Mouse (Mus musculus): Measurements from ENCODE around the gene Trpc4. TPM values are rescaled to one million over a fixed set of nuclear protein-coding genes. Genes with fewer than 3 reads are reported as not detected.

Trpc4 gene
- polyA plus RNA-seq, 1 experiment from 2014 or later = 0.41 TPM

- Histone ChIP-seq H3K9ac (ENCODE audit: low read length) (no peak overlapping the region), H3K27ac (replicated peaks; ENCODE audit: low read depth, low read length) (no peak overlapping the region), H3K27me3 (ENCODE audit: control insufficient read depth, insufficient read depth, low read length) (no peaks in the 10 kb centered on the region), H3K4me3 (ENCODE audit: low read depth, low read length) (no peak overlapping the region), H3K9me3 (ENCODE audit: control insufficient read depth, low read length) (no peaks in the 10 kb centered on the region), H3K36me3 (ENCODE audit: control insufficient read depth, insufficient read depth, low read length) (no peaks in the 10 kb centered on the region), H3K4me1 (ENCODE audit: control insufficient read depth, insufficient read depth, low read length) (no peaks in the 10 kb centered on the region), H3K4me2 (ENCODE audit: low read depth, severe bottlenecking) (no peak overlapping the region)
- no peak for DNase-seq (ENCODE audit: low spot score)
- 92% methylated on average over 1 of the region's 1 CpGs for whole genome bisulfite sequencing
- no peak for ATAC-seq (ENCODE audit: insufficient number of reproducible peaks, low FRiP score, low TSS enrichment, low read depth)
Measured at GRCm38 (mm10) chr3:54243136-54243535, 87.3 kb downstream of the Trpc4 start.

GRCm38 (mm10) chr3:54244729-54245465 lies 89.1 kb downstream of the Trpc4 start:
- 87% methylated on average over 4 of the region's 4 CpGs for WGBS
- H3K9ac ChIP-seq (ENCODE audit: low read length) = no peak overlapping the region
- no peak overlapping the region for H3K4me3 ChIP-seq (ENCODE audit: low read depth, low read length)
- H3K9me3 ChIP-seq (ENCODE audit: control insufficient read depth, low read length) = no peaks in the 10 kb centered on the region
- ATAC-seq (ENCODE audit: insufficient number of reproducible peaks, low FRiP score, low TSS enrichment, low read depth) = no peak
- H3K36me3 ChIP-seq (ENCODE audit: control insufficient read depth, insufficient read depth, low read length) = no peaks in the 10 kb centered on the region
- H3K4me2 ChIP-seq (ENCODE audit: low read depth, severe bottlenecking) = no peak overlapping the region
- H3K27ac ChIP-seq (replicated peaks; ENCODE audit: low read depth, low read length) = no peak overlapping the region
- no peak for DNase-seq (ENCODE audit: low spot score)
- no peaks in the 10 kb centered on the region for H3K4me1 ChIP-seq (ENCODE audit: control insufficient read depth, insufficient read depth, low read length)
- no peaks in the 10 kb centered on the region for H3K27me3 ChIP-seq (ENCODE audit: control insufficient read depth, insufficient read depth, low read length)

DNA sequence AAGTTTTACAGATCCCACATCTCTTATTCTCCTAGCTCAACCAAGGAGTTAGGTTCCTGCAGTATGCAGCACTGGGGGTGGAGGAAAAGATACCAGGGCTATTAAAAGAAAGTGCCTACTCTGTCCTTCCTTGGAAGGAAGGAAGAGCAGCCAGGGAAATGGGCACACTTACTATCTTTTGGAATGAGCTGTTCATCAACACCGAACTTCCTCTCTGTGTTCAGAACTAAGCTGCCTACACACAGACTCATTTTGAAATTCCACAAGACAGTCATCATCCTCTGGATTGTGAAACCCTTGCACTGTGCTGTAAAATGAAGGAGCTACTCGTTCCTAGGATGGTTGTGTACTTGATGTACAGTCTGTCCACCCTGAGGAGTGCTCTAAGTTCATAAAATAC lies 90.6 kb downstream of the Trpc4 start:
- ATAC-seq (ENCODE audit: insufficient number of reproducible peaks, low FRiP score, low TSS enrichment, low read depth) (no peak), DNase-seq (ENCODE audit: low spot score) (no peak)
- Histone ChIP-seq H3K27ac (replicated peaks; ENCODE audit: low read depth, low read length) (no peak overlapping the region), H3K4me2 (ENCODE audit: low read depth, severe bottlenecking) (no peak overlapping the region), H3K27me3 (ENCODE audit: control insufficient read depth, insufficient read depth, low read length) (no peaks in the 10 kb centered on the region), H3K9me3 (ENCODE audit: control insufficient read depth, low read length) (no peaks in the 10 kb centered on the region), H3K4me3 (ENCODE audit: low read depth, low read length) (no peak overlapping the region), H3K9ac (ENCODE audit: low read length) (no peak overlapping the region), H3K4me1 (ENCODE audit: control insufficient read depth, insufficient read depth, low read length) (no peaks in the 10 kb centered on the region), H3K36me3 (ENCODE audit: control insufficient read depth, insufficient read depth, low read length) (no peaks in the 10 kb centered on the region)
- 79% methylated on average over 2 of the region's 2 CpGs for WGBS

DNA sequence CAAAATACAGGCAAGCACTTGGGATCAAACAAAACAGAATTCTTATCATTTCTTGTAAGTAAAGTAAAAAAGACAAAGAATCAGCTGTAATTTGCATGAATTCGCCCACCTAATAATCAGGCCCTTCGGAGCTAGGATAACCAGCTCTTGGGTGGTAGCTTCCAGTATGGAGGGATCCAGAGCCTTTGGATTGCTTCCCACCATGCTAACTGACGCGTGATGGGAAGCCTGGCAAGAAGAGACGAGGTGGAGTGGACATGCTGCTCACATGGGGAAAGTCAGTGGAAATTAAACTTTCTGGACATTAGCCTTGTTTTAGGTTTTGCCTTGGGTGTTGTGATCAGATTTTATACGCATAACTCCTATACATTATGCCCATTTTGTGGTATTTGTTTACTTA lies 93.5 kb downstream of the Trpc4 start:
- Histone ChIP-seq H3K27me3 (ENCODE audit: control insufficient read depth, insufficient read depth, low read length) (no peaks in the 10 kb centered on the region), H3K4me2 (ENCODE audit: low read depth, severe bottlenecking) (no peak overlapping the region), H3K36me3 (ENCODE audit: control insufficient read depth, insufficient read depth, low read length) (no peaks in the 10 kb centered on the region), H3K4me1 (ENCODE audit: control insufficient read depth, insufficient read depth, low read length) (no peaks in the 10 kb centered on the region), H3K4me3 (ENCODE audit: low read depth, low read length) (no peak overlapping the region), H3K9ac (ENCODE audit: low read length) (no peak overlapping the region), H3K9me3 (ENCODE audit: control insufficient read depth, low read length) (no peaks in the 10 kb centered on the region), H3K27ac (replicated peaks; ENCODE audit: low read depth, low read length) (no peak overlapping the region)
- DNase-seq (ENCODE audit: low spot score) (no peak), ATAC-seq (ENCODE audit: insufficient number of reproducible peaks, low FRiP score, low TSS enrichment, low read depth) (no peak)
- 87% methylated on average over 6 of the region's 6 CpGs for WGBS

DNA sequence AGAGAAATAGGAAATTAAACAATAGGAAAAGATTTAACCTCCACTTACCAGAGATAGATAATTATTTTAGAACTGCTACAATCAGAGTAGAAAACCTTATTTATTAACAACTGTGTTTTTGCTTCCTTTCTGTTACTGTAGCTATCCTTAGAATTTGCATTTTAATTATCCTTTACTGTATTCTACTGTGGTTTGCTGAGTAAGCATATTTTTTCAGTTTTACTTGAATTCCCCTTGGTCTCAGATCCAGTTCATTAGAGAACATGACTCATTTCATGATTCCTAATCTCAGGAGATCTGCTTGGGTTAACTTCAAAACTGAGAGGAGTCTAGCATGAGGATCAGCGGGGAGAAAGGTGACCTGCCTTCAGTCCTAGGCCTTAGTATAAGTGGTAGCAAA lies 111.1 kb downstream of the Trpc4 start:
- ATAC-seq (ENCODE audit: insufficient number of reproducible peaks, low FRiP score, low TSS enrichment, low read depth) (no peak), DNase-seq (ENCODE audit: low spot score) (no peak)
- H3K27me3 ChIP-seq (ENCODE audit: control insufficient read depth, insufficient read depth, low read length) = no peaks in the 10 kb centered on the region
- 94% methylated on average over 1 of the region's 1 CpGs for WGBS
- H3K9me3 ChIP-seq (ENCODE audit: control insufficient read depth, low read length) = no peaks in the 10 kb centered on the region
- no peak overlapping the region for H3K9ac ChIP-seq (ENCODE audit: low read length)
- H3K36me3 ChIP-seq (ENCODE audit: control insufficient read depth, insufficient read depth, low read length) = no peaks in the 10 kb centered on the region
- H3K27ac ChIP-seq (replicated peaks; ENCODE audit: low read depth, low read length) = no peak overlapping the region
- no peaks in the 10 kb centered on the region for H3K4me1 ChIP-seq (ENCODE audit: control insufficient read depth, insufficient read depth, low read length)
- H3K4me3 ChIP-seq (ENCODE audit: low read depth, low read length) = no peak overlapping the region
- no peak overlapping the region for H3K4me2 ChIP-seq (ENCODE audit: low read depth, severe bottlenecking)

GRCm38 (mm10) chr3:54269180-54269579 lies 113.3 kb downstream of the Trpc4 start:
- H3K27me3 ChIP-seq (ENCODE audit: control insufficient read depth, insufficient read depth, low read length) = no peaks in the 10 kb centered on the region
- no peak overlapping the region for H3K27ac ChIP-seq (replicated peaks; ENCODE audit: low read depth, low read length)
- no peak overlapping the region for H3K4me3 ChIP-seq (ENCODE audit: low read depth, low read length)
- WGBS = 87% methylated on average over 6 of the region's 6 CpGs
- no peaks in the 10 kb centered on the region for H3K36me3 ChIP-seq (ENCODE audit: control insufficient read depth, insufficient read depth, low read length)
- H3K9ac ChIP-seq (ENCODE audit: low read length) = no peak overlapping the region
- no peak for DNase-seq (ENCODE audit: low spot score)
- H3K4me1 ChIP-seq (ENCODE audit: control insufficient read depth, insufficient read depth, low read length) = no peaks in the 10 kb centered on the region
- ATAC-seq (ENCODE audit: insufficient number of reproducible peaks, low FRiP score, low TSS enrichment, low read depth) = no peak
- H3K4me2 ChIP-seq (ENCODE audit: low read depth, severe bottlenecking) = no peak overlapping the region
- no peaks in the 10 kb centered on the region for H3K9me3 ChIP-seq (ENCODE audit: control insufficient read depth, low read length)

- H3K9ac ChIP-seq (ENCODE audit: low read length) = no peak overlapping the region
- ATAC-seq (ENCODE audit: insufficient number of reproducible peaks, low FRiP score, low TSS enrichment, low read depth) = no peak
- no peak overlapping the region for H3K27ac ChIP-seq (replicated peaks; ENCODE audit: low read depth, low read length)
- no peaks in the 10 kb centered on the region for H3K9me3 ChIP-seq (ENCODE audit: control insufficient read depth, low read length)
- no peaks in the 10 kb centered on the region for H3K27me3 ChIP-seq (ENCODE audit: control insufficient read depth, insufficient read depth, low read length)
- WGBS = 75% methylated on average over 7 of the region's 7 CpGs
- no peak overlapping the region for H3K4me3 ChIP-seq (ENCODE audit: low read depth, low read length)
- no peaks in the 10 kb centered on the region for H3K36me3 ChIP-seq (ENCODE audit: control insufficient read depth, insufficient read depth, low read length)
- H3K4me1 ChIP-seq (ENCODE audit: control insufficient read depth, insufficient read depth, low read length) = no peaks in the 10 kb centered on the region
- no peak for DNase-seq (ENCODE audit: low spot score)
- no peak overlapping the region for H3K4me2 ChIP-seq (ENCODE audit: low read depth, severe bottlenecking)
Measured at GRCm38 (mm10) chr3:54274651-54275050, 118.8 kb downstream of the Trpc4 start.

DNA sequence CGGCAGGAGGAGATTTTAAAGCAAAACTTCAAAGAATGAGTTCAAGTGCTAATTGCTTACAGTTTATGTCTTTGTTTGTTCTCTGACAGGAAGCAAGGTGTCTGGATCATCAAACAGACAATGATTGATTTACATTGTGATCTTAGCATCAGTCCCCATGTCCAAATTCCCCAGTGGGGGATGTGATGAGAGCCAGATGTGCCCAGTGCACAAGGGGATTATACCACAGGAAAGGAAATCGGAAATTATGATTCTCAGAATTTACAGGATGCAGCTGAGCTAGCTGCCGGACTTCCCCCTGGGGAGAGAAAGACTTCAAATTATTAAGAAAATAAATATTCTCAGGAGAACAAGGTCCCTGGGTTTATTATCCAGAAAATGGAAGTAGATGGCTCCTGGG lies 133.9 kb downstream of the Trpc4 start:
- Histone ChIP-seq H3K36me3 (ENCODE audit: control insufficient read depth, insufficient read depth, low read length) (no peaks in the 10 kb centered on the region), H3K4me1 (ENCODE audit: control insufficient read depth, insufficient read depth, low read length) (no peaks in the 10 kb centered on the region), H3K27me3 (ENCODE audit: control insufficient read depth, insufficient read depth, low read length) (no peaks in the 10 kb centered on the region), H3K4me2 (ENCODE audit: low read depth, severe bottlenecking) (no peak overlapping the region), H3K4me3 (ENCODE audit: low read depth, low read length) (no peak overlapping the region), H3K27ac (replicated peaks; ENCODE audit: low read depth, low read length) (no peak overlapping the region), H3K9ac (ENCODE audit: low read length) (no peak overlapping the region), H3K9me3 (ENCODE audit: control insufficient read depth, low read length) (no peaks in the 10 kb centered on the region)
- DNase-seq (ENCODE audit: low spot score) = no peak
- ATAC-seq (ENCODE audit: insufficient number of reproducible peaks, low FRiP score, low TSS enrichment, low read depth) = no peak
- WGBS = 4% methylated on average over 3 of the region's 3 CpGs

DNA sequence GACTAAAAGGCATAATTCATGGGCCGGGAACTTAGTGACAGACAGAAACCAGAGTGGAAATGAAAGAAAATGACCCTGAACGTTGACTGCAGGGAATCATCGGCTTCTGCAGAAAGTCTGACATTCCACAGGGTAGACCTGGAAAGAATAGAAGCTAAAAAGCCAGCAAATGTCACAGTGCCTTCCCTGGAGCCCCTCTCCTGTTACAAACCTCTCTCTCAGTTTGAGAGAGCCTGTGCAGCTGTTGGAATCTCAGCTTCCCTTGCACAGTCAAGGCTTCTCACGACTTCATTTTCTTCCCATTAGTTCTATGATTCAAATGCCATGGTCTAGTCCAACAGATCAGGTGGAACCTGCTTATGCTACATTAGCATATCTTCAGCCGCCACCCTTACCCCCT lies 154.8 kb downstream of the Trpc4 start:
- ATAC-seq (ENCODE audit: insufficient number of reproducible peaks, low FRiP score, low TSS enrichment, low read depth) (no peak), DNase-seq (ENCODE audit: low spot score) (no peak)
- H3K4me1 ChIP-seq (ENCODE audit: control insufficient read depth, insufficient read depth, low read length) = no peaks in the 10 kb centered on the region
- H3K4me3 ChIP-seq (ENCODE audit: low read depth, low read length) = no peak overlapping the region
- H3K4me2 ChIP-seq (ENCODE audit: low read depth, severe bottlenecking) = no peak overlapping the region
- H3K9me3 ChIP-seq (ENCODE audit: control insufficient read depth, low read length) = no peaks in the 10 kb centered on the region
- no peak overlapping the region for H3K27ac ChIP-seq (replicated peaks; ENCODE audit: low read depth, low read length)
- 38% methylated on average over 5 of the region's 5 CpGs for WGBS
- H3K36me3 ChIP-seq (ENCODE audit: control insufficient read depth, insufficient read depth, low read length) = no peaks in the 10 kb centered on the region
- no peaks in the 10 kb centered on the region for H3K27me3 ChIP-seq (ENCODE audit: control insufficient read depth, insufficient read depth, low read length)
- no peak overlapping the region for H3K9ac ChIP-seq (ENCODE audit: low read length)

Data from limb, embryonic 11.5 days (tissue).